19 mouse cellular contexts compared by ENCODE assay signal in genomic region chr4:153876954-153877642, GRCm38 (mm10).
DNase-seq lines count a peak whose midpoint lies in the region; ATAC-seq lines count a peak whose summit lies in the region.
"Had no signal": no experiment of that assay in that cellular context is flagged by ENCODE, and none has a peak within 500 bp of the region (broad histone marks: within the 10 kb centered on the region; RNA-seq: fewer than 3 reads in every experiment).

No protein-coding gene starts in this region.

- H3K9me3 ChIP-seq in embryonic facial prominence, embryonic 15.5 days (replicated peaks) = no peaks in the 10 kb centered on the region
- no peaks in the 10 kb centered on the region for H3K9me3 ChIP-seq in embryonic facial prominence, embryonic 10.5 days
- H3K9me3 ChIP-seq: intestine, embryonic 15.5 days; kidney, embryonic 15.5 days; midbrain, embryonic 13.5 days had no signal

- H3K9ac ChIP-seq in embryonic facial prominence, embryonic 15.5 days = no peak overlapping the region
- H3K9ac ChIP-seq: hindbrain, embryonic 14.5 days; intestine, embryonic 15.5 days; kidney, embryonic 15.5 days; lung, embryonic 14.5 days; midbrain, embryonic 13.5 days had no signal

- no peaks in the 10 kb centered on the region for H3K36me3 ChIP-seq in embryonic facial prominence, embryonic 15.5 days
- no peaks in the 10 kb centered on the region for H3K36me3 ChIP-seq in embryonic facial prominence, embryonic 10.5 days (replicated peaks)
- H3K36me3 ChIP-seq: intestine, embryonic 15.5 days; kidney, embryonic 15.5 days; midbrain, embryonic 13.5 days had no signal

- peak; percentile 29; the same call in 1 of the 2 replicates for ATAC-seq in embryonic facial prominence, embryonic 15.5 days (ENCODE audit: insufficient number of reproducible peaks, low FRiP score, low TSS enrichment, low read depth)
- 0 out of 2 replicates have a peak, but pooled peaks have one; percentile 9 for ATAC-seq in granulocyte monocyte progenitor cell, adult 5-6 weeks (replicated peaks; ENCODE audit: poor library complexity, severe bottlenecking)
- ATAC-seq: forebrain, embryonic 14.5 days; intestine, embryonic 15.5 days; midbrain, embryonic 13.5 days had no signal

- no peaks in the 10 kb centered on the region for H3K27me3 ChIP-seq in embryonic facial prominence, embryonic 15.5 days
- H3K27me3 ChIP-seq in embryonic facial prominence, embryonic 10.5 days (replicated peaks; ENCODE audit: low read depth, poor library complexity, severe bottlenecking) = no peaks in the 10 kb centered on the region
- H3K27me3 ChIP-seq: intestine, embryonic 15.5 days; midbrain, embryonic 13.5 days had no signal

- DNase-seq in embryonic facial prominence, embryonic 10.5 days (ENCODE audit: low spot score) = no peak
- DNase-seq in 3T3-L1 (ENCODE audit: low read depth, low spot score) (peak; percentile 32), adipocyte (ENCODE audit: low spot score) (peak; percentile 17)
- no peak for DNase-seq in left cerebral cortex, adult 8-10 months (ENCODE audit: low spot score in 2 of 2)
- no peak for DNase-seq in layer of hippocampus, postnatal 25 days (ENCODE audit: extremely low spot score in 1 of 2, low spot score in 1 of 2)
- DNase-seq in layer of hippocampus, adult 18-20 months (ENCODE audit: low spot score in 2 of 2) = no peak
- DNase-seq: cerebellum, postnatal 10 days; gastrocnemius, postnatal 36 days; heart, postnatal 14 days; lung, embryonic 14.5 days; thymus, postnatal 4 days had no signal

- no peak overlapping the region for H3K4me3 ChIP-seq in embryonic facial prominence, embryonic 15.5 days (replicated peaks)
- no peak overlapping the region for H3K4me3 ChIP-seq in embryonic facial prominence, embryonic 10.5 days
- H3K4me3 ChIP-seq: erythroblast, embryonic 14.5 days; intestine, embryonic 15.5 days; kidney, embryonic 15.5 days; midbrain, embryonic 13.5 days had no signal

- no peak overlapping the region for H3K27ac ChIP-seq in embryonic facial prominence, embryonic 15.5 days (replicated peaks)
- H3K27ac ChIP-seq in embryonic facial prominence, embryonic 10.5 days (replicated peaks) = no peak overlapping the region
- H3K27ac ChIP-seq: hindbrain, embryonic 14.5 days; intestine, embryonic 15.5 days; kidney, embryonic 15.5 days; midbrain, embryonic 13.5 days had no signal

- 73% methylated on average over 7 of the region's 7 CpGs for WGBS in embryonic facial prominence, embryonic 15.5 days
- WGBS in embryonic facial prominence, embryonic 10.5 days = 77% methylated on average over 7 of the region's 7 CpGs

- H3K4me1 ChIP-seq in embryonic facial prominence, embryonic 15.5 days = no peaks in the 10 kb centered on the region
- H3K4me1 ChIP-seq in embryonic facial prominence, embryonic 10.5 days = no peaks in the 10 kb centered on the region
- H3K4me1 ChIP-seq: intestine, embryonic 15.5 days; kidney, embryonic 15.5 days; midbrain, embryonic 13.5 days had no signal

- H3K4me2 ChIP-seq in embryonic facial prominence, embryonic 15.5 days (replicated peaks) = no peak overlapping the region
- H3K4me2 ChIP-seq: hindbrain, embryonic 14.5 days; intestine, embryonic 15.5 days; kidney, embryonic 15.5 days; lung, embryonic 14.5 days; midbrain, embryonic 13.5 days had no signal

Comparison
In these comparisons a context has a peak if more than half of its experiments do, and no peak if none do; other contexts are left out.
1. DNase-seq: peak in 3T3-L1 (single experiment) and adipocyte (single experiment); none in embryonic facial prominence, embryonic 10.5 days (single experiment), left cerebral cortex, adult 8-10 months (0 of 2), layer of hippocampus, postnatal 25 days (0 of 2) and layer of hippocampus, adult 18-20 months (0 of 2).